Mouse (Mus musculus) liver, embryonic 13.5 days (tissue): ENCODE measurements around the gene Fam71b. TPM values are rescaled to one million over a fixed set of nuclear protein-coding genes. Genes with fewer than 3 reads are reported as not detected.

ENCODE experiments used
- ATAC-seq: fragments of 200-750 bp; cut with Nextera tagmentation; 2 replicates; pipeline ENCODE4 v1.8.0; 2017; ENCODE audit warnings: low read depth, mild to moderate bottlenecking, moderate number of reproducible peaks, moderate library complexity
- DNase-seq: peaks from one replicate; pipeline ENCODE4 v3.0.0; 2022
- H3K27ac ChIP-seq: fragments of 300-500 bp; sonication (generic); 2 replicates; pipeline ENCODE4 v1.5.1; 2015; ENCODE audit warnings: moderate library complexity, mild to moderate bottlenecking, inconsistent platforms
- H3K27me3 ChIP-seq: fragments of 300-500 bp; sonication (generic); 2 replicates; pipeline ENCODE4 v1.6.1; 2015; ENCODE audit warnings: mild to moderate bottlenecking, inconsistent platforms
- H3K36me3 ChIP-seq: fragments of 300-500 bp; sonication (generic); 2 replicates; pipeline ENCODE4 v1.6.1; 2015; ENCODE audit warnings: mild to moderate bottlenecking, inconsistent platforms
- H3K4me1 ChIP-seq: fragments of 300-500 bp; sonication (generic); replicated peaks from 2 replicates; pipeline ENCODE4 v1.6.1; 2015; ENCODE audit warnings: inconsistent platforms
- H3K4me2 ChIP-seq: fragments of 300-500 bp; sonication (generic); 2 replicates; pipeline ENCODE4 v1.6.1; 2015; ENCODE audit warnings: inconsistent platforms, mild to moderate bottlenecking, moderate library complexity
- H3K4me3 ChIP-seq: fragments of 300-500 bp; sonication (generic); replicated peaks from 2 replicates; pipeline ENCODE4 v1.5.1; 2015; ENCODE audit warnings: mild to moderate bottlenecking, inconsistent platforms
- H3K9ac ChIP-seq: fragments of 300-500 bp; sonication (generic); 2 replicates; pipeline ENCODE4 v1.6.1; 2015; ENCODE audit warnings: mild to moderate bottlenecking, inconsistent platforms
- H3K9me3 ChIP-seq: fragments of 300-500 bp; sonication (generic); replicated peaks from 2 replicates; pipeline ENCODE4 v1.6.1; 2016; ENCODE audit warnings: inconsistent platforms
- WGBS: fragments of 180-500 bp; shearing (Covaris S2); methylation state at CpG from one replicate; pipeline ENCODE4 v1.1.7; 2015; ENCODE audit not compliant: insufficient replicate concordance; 5-methylcytosine and 5-hydroxymethylcytosine counted together
- polyA plus RNA-seq: library from polyadenylated mRNA; unstranded; fragments of >200 nt; fragmentation: Nextera tagmentation; extraction: Ambion mirVana; gene quantifications from 2 replicates; pipeline ENCODE4 v1.2.1, GENCODE M21; 2015

Fam71b gene
- polyA plus RNA-seq, 1 experiment from 2014 or later = not detected

DNA sequence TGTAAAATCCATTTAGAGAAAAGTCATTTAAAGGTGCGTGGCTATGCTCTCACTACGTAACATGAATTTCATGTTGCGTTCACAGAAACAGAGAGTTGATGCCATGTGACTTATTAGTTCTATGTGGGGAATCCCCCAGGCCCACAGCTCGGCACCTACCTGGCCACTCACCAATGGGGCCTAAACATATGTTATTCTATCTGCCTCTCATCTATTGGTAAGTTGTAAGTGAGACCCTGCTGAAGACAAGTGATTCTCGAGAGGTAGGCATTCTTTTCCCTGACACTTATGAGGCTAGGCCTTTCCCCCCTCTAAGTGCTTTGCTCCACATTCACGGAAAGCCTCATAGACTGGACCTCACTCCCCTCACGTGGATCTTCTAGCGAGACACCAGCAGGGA, 9.8 kb upstream of the Fam71b start:
- Histone ChIP-seq H3K9ac (no peak overlapping the region), H3K27ac (no peak overlapping the region), H3K9me3 (no peaks in the 10 kb centered on the region), H3K4me3 (no peak overlapping the region), H3K36me3 (no peaks in the 10 kb centered on the region), H3K4me2 (no peak overlapping the region), H3K4me1 (0 out of 2 replicates have a peak, but pooled peaks cover 3% of the 10 kb centered on the region), H3K27me3 (no peaks in the 10 kb centered on the region)
- no peak for DNase-seq
- ATAC-seq = no peak
- 75% methylated on average over 8 of the region's 8 CpGs for WGBS

DNA sequence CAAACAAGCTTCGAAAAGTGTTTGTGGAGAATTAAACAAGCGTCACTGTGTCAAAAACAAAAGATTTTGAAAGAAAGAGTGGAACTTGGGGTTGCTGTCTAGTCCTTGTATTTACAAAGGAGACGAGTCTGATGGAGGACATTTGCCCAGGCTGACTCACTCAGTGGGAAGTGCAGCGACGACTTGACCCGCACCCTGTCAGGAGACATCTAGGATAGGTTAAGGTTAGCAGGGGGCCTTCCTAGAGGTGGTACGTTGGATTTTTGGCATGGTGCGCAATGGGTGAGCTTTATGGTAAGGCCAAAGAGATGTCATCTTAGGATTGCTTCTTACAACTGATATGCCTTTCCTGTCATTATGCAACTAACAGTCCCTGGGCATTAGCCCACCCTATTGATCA, 9.3 kb upstream of the Fam71b start:
- Histone ChIP-seq H3K27ac (no peak overlapping the region), H3K27me3 (no peaks in the 10 kb centered on the region), H3K36me3 (no peaks in the 10 kb centered on the region), H3K4me3 (no peak overlapping the region), H3K4me1 (0 out of 2 replicates have a peak, but pooled peaks cover 3% of the 10 kb centered on the region), H3K9ac (no peak overlapping the region), H3K4me2 (no peak overlapping the region), H3K9me3 (no peaks in the 10 kb centered on the region)
- 82% methylated on average over 8 of the region's 8 CpGs for WGBS
- DNase-seq = no peak
- ATAC-seq = no peak

- 52% methylated on average over 6 of the region's 6 CpGs for WGBS
- Histone ChIP-seq H3K9me3 (no peaks in the 10 kb centered on the region), H3K9ac (no peak overlapping the region), H3K4me2 (no peak overlapping the region), H3K4me3 (no peak overlapping the region), H3K27me3 (no peaks in the 10 kb centered on the region), H3K27ac (no peak overlapping the region), H3K36me3 (no peaks in the 10 kb centered on the region), H3K4me1 (0 out of 2 replicates have a peak, but pooled peaks cover 3% of the 10 kb centered on the region)
- no peak for ATAC-seq
- no peak for DNase-seq
These were observed 7.9 kb upstream of the Fam71b start for GRCm38 (mm10) chr11:46388438-46388837.

- ATAC-seq = no peak
- Histone ChIP-seq H3K4me3 (no peak within 1 kb of the TSS), H3K4me2 (no peak within 1 kb of the TSS), H3K9ac (no peak within 1 kb of the TSS), H3K27ac (no peak within 1 kb of the TSS), H3K36me3 (no peaks in the 10 kb centered on the region), H3K27me3 (no peaks in the 10 kb centered on the region), H3K4me1 (0 out of 2 replicates have a peak, but pooled peaks cover 3% of the 10 kb centered on the region), H3K9me3 (no peaks in the 10 kb centered on the region)
- DNase-seq = no peak
- 50% methylated on average over 13 of the region's 13 CpGs for whole genome bisulfite sequencing
These were observed 6.8 kb upstream of the Fam71b start, which contains the start of gene Itk for GRCm38 (mm10) chr11:46389336-46390117. Gene Itk, minus strand, starts transcription at chr11:46389515.

DNA sequence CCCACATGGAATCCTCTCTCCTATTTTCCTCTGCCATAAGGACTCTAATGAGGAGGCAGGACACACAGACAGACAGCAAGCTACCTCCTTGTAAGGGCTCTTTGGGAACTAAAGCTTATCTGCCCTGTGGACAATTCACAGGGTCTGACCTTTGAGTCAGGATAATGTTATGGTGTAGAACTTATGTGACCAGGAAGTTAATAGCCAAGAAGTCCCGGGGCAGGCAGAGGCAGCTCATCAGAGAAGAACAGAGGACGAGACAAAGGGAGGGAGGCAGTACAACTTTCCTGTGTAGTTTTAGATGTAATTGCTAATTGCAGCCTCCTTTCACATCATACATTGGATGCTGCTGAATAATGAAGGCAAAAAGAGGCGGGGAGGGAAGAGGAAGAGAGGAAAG, 5.7 kb upstream of the Fam71b start:
- H3K9me3 ChIP-seq = no peaks in the 10 kb centered on the region
- ATAC-seq (no peak), DNase-seq (no peak)
- no peaks in the 10 kb centered on the region for H3K36me3 ChIP-seq
- no peaks in the 10 kb centered on the region for H3K27me3 ChIP-seq
- H3K4me2 ChIP-seq = no peak overlapping the region
- WGBS = 45% methylated on average over 3 of the region's 3 CpGs
- H3K4me1 ChIP-seq = 0 out of 2 replicates have a peak, but pooled peaks cover 3% of the 10 kb centered on the region
- H3K9ac ChIP-seq = no peak overlapping the region
- no peak overlapping the region for H3K27ac ChIP-seq
- H3K4me3 ChIP-seq = no peak overlapping the region

GRCm38 (mm10) chr11:46392890-46393289, 3.5 kb upstream of the Fam71b start:
- DNase-seq (no peak), ATAC-seq (no peak)
- 41% methylated on average over 7 of the region's 7 CpGs for WGBS
- Histone ChIP-seq H3K4me1 (peaks cover 21% of the 10 kb centered on the region), H3K4me3 (no peak overlapping the region), H3K36me3 (no peaks in the 10 kb centered on the region), H3K27me3 (no peaks in the 10 kb centered on the region), H3K9ac (no peak overlapping the region), H3K27ac (no peak overlapping the region), H3K4me2 (no peak overlapping the region), H3K9me3 (no peaks in the 10 kb centered on the region)

DNA sequence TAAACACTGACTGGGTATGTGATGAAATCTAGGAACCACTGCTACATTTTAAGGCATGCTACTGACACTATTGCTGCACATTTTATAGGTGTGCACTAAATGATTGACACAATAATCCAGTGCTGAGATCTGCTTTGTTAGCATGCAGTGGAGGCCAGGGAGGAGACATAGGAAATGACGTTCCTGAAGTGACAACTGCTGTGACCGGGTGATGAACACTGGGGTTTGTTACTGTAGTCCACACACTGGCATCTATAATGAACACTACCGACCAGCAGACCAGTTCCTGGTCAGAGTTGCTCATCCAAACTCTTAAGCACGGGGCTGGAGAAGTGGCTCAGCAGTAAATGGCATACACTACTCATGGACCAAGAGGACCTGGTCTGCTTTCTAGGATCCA, 2.9 kb upstream of the Fam71b start:
- DNase-seq = no peak
- no peak for ATAC-seq
- WGBS = 47% methylated on average over 4 of the region's 4 CpGs

DNA sequence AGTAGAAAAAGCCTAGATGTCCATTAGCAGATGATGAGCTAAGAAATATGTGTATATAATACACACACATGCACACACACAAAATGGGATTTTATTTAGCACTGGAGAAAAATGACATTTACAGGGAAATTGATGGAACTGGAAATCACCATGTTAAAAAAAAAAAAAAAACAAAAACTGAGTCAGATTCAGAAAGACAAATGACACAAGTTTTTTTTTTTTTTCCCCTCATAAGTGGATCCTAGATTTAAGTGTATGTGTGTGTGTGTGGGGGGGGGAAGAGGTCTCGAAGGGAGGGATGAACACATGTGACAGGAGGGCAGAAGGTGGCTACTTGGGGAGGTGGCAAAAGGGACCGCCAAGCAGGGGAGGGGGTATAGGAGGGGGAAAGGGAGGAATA, 1.3 kb upstream of the Fam71b start:
- Histone ChIP-seq H3K4me1 (peaks cover 35% of the 10 kb centered on the region), H3K9ac (no peak overlapping the region), H3K27ac (no peak overlapping the region), H3K9me3 (no peaks in the 10 kb centered on the region), H3K36me3 (no peaks in the 10 kb centered on the region), H3K4me3 (no peak overlapping the region), H3K4me2 (no peak overlapping the region), H3K27me3 (no peaks in the 10 kb centered on the region)
- WGBS = 68% methylated on average over 2 of the region's 2 CpGs
- no peak for DNase-seq
- no peak for ATAC-seq

More for the DNA sequence above, 2.9 kb upstream of the Fam71b start:
- Histone ChIP-seq H3K9ac (no peak overlapping the region), H3K4me2 (no peak overlapping the region), H3K27ac (no peak overlapping the region), H3K36me3 (no peaks in the 10 kb centered on the region), H3K9me3 (no peaks in the 10 kb centered on the region), H3K4me3 (no peak overlapping the region), H3K4me1 (peaks cover 25% of the 10 kb centered on the region), H3K27me3 (no peaks in the 10 kb centered on the region)

GRCm38 (mm10) chr11:46395698-46396097, 661 bp upstream of the Fam71b start:
- H3K4me3 ChIP-seq = no peak overlapping the region
- no peak overlapping the region for H3K27ac ChIP-seq
- DNase-seq (no peak), ATAC-seq (no peak)
- peaks cover 35% of the 10 kb centered on the region for H3K4me1 ChIP-seq
- H3K9me3 ChIP-seq = no peaks in the 10 kb centered on the region
- no peak overlapping the region for H3K4me2 ChIP-seq
- H3K27me3 ChIP-seq = no peaks in the 10 kb centered on the region
- H3K36me3 ChIP-seq = no peaks in the 10 kb centered on the region
- no peak overlapping the region for H3K9ac ChIP-seq
- 77% methylated on average over 2 of the region's 2 CpGs for WGBS

DNA sequence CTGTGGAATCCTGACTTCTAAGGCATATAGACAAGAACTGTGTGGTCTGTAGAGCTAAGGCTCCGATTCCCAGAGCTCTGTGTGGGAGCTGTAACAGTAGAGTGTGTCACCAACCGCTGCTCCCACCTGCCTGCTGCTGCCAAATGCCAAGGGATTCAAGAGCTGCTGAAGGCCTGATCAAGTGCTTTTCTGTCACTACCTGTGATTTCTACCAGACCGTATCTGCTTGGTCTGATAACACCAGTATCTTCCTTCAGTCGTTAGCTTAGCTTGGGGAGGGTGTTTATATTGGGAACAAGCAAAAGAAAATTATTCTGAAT, 461 bp downstream of the Fam71b start:
- no peak for DNase-seq
- Histone ChIP-seq H3K27ac (no peak overlapping the region), H3K27me3 (no peaks in the 10 kb centered on the region), H3K9me3 (no peaks in the 10 kb centered on the region), H3K4me3 (no peak overlapping the region), H3K4me1 (peaks cover 38% of the 10 kb centered on the region), H3K9ac (no peak overlapping the region), H3K4me2 (no peak overlapping the region), H3K36me3 (no peaks in the 10 kb centered on the region)
- ATAC-seq = no peak
- WGBS = 35% methylated on average over 4 of the region's 4 CpGs

DNA sequence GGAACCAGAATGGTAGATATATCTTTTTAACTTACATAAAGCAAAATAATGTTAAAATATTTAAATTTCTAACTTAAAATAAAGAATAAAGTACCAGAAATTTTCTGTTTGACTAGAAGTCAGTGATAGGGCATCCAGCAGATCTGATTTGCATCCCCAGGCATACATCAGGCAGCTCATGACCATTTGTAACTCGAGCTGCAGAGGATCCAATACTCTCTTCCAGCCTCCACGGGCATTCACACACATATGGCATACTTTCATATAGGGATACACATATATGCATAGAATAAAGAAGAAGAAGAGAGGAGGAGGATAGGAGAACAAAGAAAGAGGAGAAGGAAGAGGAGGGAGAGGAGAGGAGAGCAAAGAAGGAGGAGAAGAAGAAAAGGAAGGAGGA, 1.5 kb downstream of the Fam71b start:
- H3K36me3 ChIP-seq = no peaks in the 10 kb centered on the region
- no peak for DNase-seq
- 54% methylated on average over 2 of the region's 2 CpGs for WGBS
- H3K4me3 ChIP-seq = no peak overlapping the region
- ATAC-seq = no peak
- H3K27ac ChIP-seq = no peak overlapping the region
- peaks cover 38% of the 10 kb centered on the region for H3K4me1 ChIP-seq
- H3K9ac ChIP-seq = no peak overlapping the region
- H3K27me3 ChIP-seq = no peaks in the 10 kb centered on the region
- H3K9me3 ChIP-seq = no peaks in the 10 kb centered on the region
- H3K4me2 ChIP-seq = no peak overlapping the region

- no peaks in the 10 kb centered on the region for H3K9me3 ChIP-seq
- no peaks in the 10 kb centered on the region for H3K27me3 ChIP-seq
- no peak overlapping the region for H3K4me3 ChIP-seq
- H3K9ac ChIP-seq = 0 out of 2 replicates have a peak overlapping the region, but pooled peaks have one; percentile 13
- H3K4me2 ChIP-seq = no peak overlapping the region
- DNase-seq (no peak), ATAC-seq (0 out of 2 replicates have a peak, but pooled peaks have one; percentile 58)
- H3K27ac ChIP-seq = no peak overlapping the region
- WGBS = 40% methylated on average over 4 of the region's 4 CpGs
- no peaks in the 10 kb centered on the region for H3K36me3 ChIP-seq
- H3K4me1 ChIP-seq = peaks cover 38% of the 10 kb centered on the region
These were observed 2.1 kb downstream of the Fam71b start for GRCm38 (mm10) chr11:46398473-46398872.
